Mouse (Mus musculus) embryonic stem cell, embryonic (primary cell): Measurements from ENCODE around the gene Cirbp.

Experiments used
- CTCF ChIA-PET, 4 experiments: fragments of 300-600 bp in 2 of 4; fragments of 350-600 bp in 2 of 4; sonication (Branson Sonifier 250); formaldehyde crosslinking; loops; one replicate each; lab custom pipeline; 2022; ENCODE audit warnings: inconsistent platforms in 2 of 4; lab: Charles Lee
- POLR2A ChIA-PET, 4 experiments: fragments of 300-600 bp in 2 of 4; fragments of 350-600 bp in 2 of 4; sonication (Branson Sonifier 250); formaldehyde crosslinking; loops; one replicate each; lab custom pipeline; 2022; ENCODE audit warnings: antibody characterized with exemption in 4 of 4, inconsistent platforms in 1 of 4; lab: Charles Lee

The Cirbp gene

DNA sequence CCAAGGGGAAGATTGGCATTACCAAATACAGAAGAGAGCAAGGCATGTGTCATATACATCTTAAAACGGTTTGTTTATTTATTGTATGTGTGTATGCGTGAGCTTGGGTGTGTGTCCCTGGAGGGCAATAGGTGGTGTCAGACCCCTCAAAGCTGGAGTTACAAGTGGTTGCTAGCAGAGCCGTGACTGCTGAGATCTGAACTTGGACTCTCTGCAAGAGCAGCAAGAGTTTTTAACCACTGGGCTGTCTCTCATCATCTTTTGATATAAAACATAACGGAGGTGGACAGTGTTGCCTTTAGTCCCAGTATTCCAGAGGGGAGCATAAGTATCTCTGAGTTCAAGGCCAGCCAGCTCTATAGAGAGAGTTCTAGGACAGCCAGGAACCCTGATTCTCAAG, 42.5 kb downstream of the Cirbp start:
- ChIA-PET CTCF (interaction anchor here (0.6 to 2.0 kb wide), 10 partner anchors 8 to 1395 kb away, joined by 3 to 13 read pairs (median 4); partner anchors contain the start of gene Atcay (in 1 of the 4)), POLR2A (interaction anchor here (0.6 to 3.9 kb wide), 19 partner anchors 9 to 157 kb away, joined by 3 to 15 read pairs (median 4); partner anchors contain the start of genes 1600002K03Rik (in 1 of the 4), Efna2 (in 1 of the 4), Mum1 (in 1 of the 4) and Pcsk4 (in 1 of the 4))

DNA sequence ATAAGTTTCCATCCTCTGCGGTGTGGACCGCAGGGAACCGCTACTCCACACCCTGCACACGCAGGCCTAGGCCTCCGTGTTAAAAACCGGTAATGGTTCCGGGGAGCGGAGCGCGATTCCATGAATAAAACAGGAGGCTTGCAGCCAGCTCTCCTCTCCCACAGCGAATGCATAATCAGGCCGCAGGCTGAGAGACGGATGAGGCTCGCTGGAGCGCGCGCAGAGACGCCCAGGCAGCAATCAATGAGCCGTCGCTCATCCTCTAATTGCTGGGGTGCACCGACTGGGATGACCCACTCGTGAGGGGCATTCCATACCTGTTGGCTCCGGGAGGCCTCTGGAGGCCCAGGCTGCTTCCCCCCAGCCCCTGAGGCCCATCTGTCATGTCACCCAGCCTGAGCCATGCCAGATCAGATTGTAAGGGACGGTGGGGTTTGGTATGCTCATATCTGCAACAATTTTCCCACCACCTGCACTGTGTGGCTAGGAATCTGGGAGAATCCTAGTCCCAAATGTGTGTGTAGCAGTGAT, 43.1 kb downstream of the Cirbp start:
- CTCF ChIA-PET: interaction anchor here (0.6 to 2.0 kb wide), 9 partner anchors 9 to 1021 kb away, joined by 3 to 13 read pairs (median 4); partner anchors contain the start of gene Atcay (in 1 of the 4)
- POLR2A ChIA-PET: interaction anchor here in 3 of 4 experiments (0.5 to 3.9 kb wide), 13 partner anchors 12 to 157 kb away, joined by 3 to 15 read pairs (median 4); partner anchors contain the start of genes Efna2 (in 1 of the 3), Mum1 (in 1 of the 3), Pcsk4 (in 1 of the 3) and Reep6 (in 1 of the 3)

DNA sequence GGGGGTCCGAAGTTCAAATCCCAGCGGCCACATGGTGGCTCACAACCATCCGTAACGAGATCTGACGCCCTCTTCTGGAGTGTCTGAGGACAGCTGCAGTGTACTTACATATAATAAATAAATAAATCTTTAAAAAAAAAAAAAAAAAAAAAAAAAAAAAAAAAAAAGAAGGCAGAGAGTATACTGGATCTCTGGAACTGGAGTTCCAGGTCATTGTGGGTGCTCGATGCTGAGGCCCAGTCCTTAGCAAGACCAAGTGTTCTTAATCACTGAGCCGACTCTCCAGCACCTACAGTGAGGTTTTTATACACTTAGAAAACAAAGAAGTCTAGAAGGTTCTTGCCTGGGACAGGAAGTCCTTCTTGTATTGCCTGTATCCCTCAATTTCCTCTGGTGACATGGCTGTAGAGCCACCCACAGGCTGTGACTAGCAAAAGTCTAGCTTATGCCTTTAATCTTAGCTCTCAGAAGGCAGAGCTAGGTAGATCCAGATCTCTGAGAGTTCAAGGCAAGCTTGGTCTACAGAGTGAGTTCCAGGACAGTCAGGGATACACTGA, 45.8 kb downstream of the Cirbp start:
- ChIA-PET POLR2A (interaction anchor here (0.6 to 1.7 kb wide), 7 partner anchors 15 to 188 kb away, joined by 3 to 6 read pairs (median 4); partner anchors contain the start of gene Mum1 (in 1 of the 4)), CTCF (interaction anchor here (0.6 to 3.6 kb wide), 12 partner anchors 11 to 920 kb away, joined by 3 to 16 read pairs (median 4); partner anchors contain the start of gene Mum1 (in 2 of the 4))

DNA sequence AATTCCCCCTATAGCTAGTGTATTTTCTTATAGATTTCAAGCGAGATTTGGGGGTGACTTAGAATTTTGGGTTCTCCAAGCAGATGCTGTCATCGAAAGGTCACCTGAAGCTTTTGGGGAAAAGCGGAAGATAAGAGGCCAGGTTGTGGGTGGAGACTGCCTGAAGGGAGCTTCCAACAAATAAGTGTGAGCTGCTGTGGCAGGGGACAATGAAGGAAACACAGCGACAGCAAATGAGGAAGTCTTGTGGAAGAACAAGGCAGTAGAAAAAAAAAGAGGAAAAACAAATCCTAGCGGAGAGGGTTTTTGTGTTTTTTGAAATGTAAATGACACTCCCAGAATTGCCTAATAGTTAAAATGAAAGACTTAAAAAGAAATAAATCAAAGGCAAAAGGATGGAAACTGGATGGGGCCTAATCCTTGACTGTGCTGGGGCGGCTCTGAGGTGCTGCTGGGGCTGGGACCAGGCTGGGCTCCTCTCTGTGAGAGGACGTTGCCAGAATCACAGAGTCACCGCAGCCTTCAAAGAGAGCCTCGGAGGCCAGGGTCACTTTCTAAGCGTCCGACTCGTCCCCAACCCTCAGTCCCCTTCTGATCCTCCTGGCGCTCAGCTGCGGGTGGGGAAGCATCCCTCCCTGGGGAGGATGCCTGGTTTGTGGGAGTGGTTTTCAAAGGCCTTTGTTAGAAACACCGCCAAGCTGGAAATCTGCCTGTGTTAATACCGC, 49.4 kb downstream of the Cirbp start:
- CTCF ChIA-PET: interaction anchor here in 3 of 4 experiments (0.5 to 3.0 kb wide), 9 partner anchors 11 to 346 kb away, joined by 3 to 13 read pairs (median 5); partner anchors contain the start of genes Mum1 (in 3 of the 3) and Rexo1 (in 1 of the 3)
- POLR2A ChIA-PET: interaction anchor here (0.6 to 2.9 kb wide), 22 partner anchors 8 to 461 kb away, joined by 3 to 17 read pairs (median 4); partner anchors contain the start of genes Mum1 (in 3 of the 4), Rps15 (in 2 of the 4) and Gamt (in 1 of the 4)

DNA sequence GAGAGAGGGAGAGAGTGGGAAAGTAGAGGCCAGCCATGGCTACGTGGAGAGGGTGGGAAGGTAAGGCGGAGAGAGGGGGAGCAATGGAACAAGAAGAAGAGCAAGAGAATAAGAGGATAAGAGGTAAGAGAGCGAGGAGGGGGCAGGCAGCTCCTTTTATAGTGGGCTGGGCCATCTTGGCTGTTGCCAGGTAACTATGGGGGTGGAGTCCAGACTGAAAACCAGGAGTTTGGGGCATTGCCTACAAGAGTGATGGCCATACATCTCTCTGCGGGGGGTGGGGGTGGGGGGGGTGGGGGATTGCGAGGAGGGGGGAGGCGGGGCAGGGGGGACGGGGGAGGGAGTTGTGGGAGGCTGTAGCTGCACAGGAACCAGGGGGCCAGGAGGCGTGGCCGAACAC, 54.9 kb downstream of the Cirbp start:
- ChIA-PET CTCF (interaction anchor here in 2 of 4 experiments (0.9 to 2.9 kb wide), 4 partner anchors 12 to 45 kb away, joined by 3 to 10 read pairs (median 4); no protein-coding TSS in a partner anchor), POLR2A (interaction anchor here (0.5 to 4.2 kb wide), 44 partner anchors 8 to 712 kb away, joined by 3 to 28 read pairs (median 4); partner anchors contain the start of genes 1600002K03Rik (in 1 of the 4), Dazap1 (in 1 of the 4), Efna2 (in 1 of the 4) and Pcsk4 (in 1 of the 4))
